Mouse (Mus musculus): ENCODE measurements around the gene Gm3285.

Gm3285 gene

DNA sequence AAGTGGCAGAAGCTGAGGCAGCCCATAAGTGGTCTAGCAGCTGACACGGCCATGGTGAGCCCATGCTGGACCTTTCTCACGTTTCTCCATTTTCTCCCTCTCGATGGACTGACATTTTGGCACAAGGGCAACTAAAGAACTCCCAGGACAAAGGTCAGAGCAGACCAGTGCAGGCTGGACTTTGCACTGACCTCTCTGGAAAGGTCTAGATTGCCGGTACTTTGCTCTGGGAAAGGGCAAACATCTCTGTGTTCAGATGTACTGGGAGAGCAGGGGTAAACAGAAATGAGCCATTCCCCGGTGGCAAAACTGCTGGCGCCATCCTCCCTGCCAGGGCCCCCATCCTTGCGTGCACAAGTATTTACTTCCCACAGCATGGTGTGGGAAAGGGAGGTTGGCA is 38.4 kb downstream of the Gm3285 start:
- no peak for DNase-seq (ENCODE audit: inconsistent age in 2 of 2, low spot score in 1 of 2)

- DNase-seq (ENCODE audit: inconsistent age in 2 of 2, low spot score in 1 of 2): peak in 1 of 2 experiments; percentile 33
Observed at GRCm38 (mm10) chr10:77900903-77901818, 39.4 kb downstream of the Gm3285 start.

DNA sequence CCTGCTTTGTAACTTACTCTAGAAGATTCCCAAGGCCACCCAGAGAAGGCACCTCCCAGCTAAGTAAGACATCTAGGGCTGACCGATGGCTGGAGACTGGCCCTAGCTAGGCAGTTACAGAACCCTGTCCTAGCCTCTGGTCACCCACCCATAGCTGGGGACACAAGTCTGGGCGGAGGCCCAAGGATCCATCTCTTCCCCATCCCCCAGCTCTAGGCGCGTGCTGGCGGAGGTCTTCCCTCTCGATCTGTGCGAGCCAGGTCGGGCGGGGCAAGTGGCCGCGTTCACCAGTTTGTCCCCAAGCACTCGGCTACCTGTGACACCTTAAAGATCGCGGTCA is 40.1 kb downstream of the Gm3285 start:
- DNase-seq (ENCODE audit: inconsistent age in 2 of 2, low spot score in 1 of 2): no peak

GRCm38 (mm10) chr10:77902211-77902893 is 40.6 kb downstream of the Gm3285 start, which contains the start of gene Lrrc3:
Lrrc3 (minus strand) TSS chr10:77902536.
- DNase-seq (ENCODE audit: inconsistent age in 2 of 2, low spot score in 1 of 2): peak; percentile 67 to 90

GRCm38 (mm10) chr10:77902894-77903715 is 41.3 kb downstream of the Gm3285 start:
- peak; percentile 40 for DNase-seq (ENCODE audit: inconsistent age in 2 of 2, low spot score in 1 of 2)
